Mouse (Mus musculus) cerebellum, postnatal 4 days (tissue): ENCODE measurements around the gene Adcy6.

Experiments
- DNase-seq, 2 experiments: peaks; one replicate each; pipeline ENCODE4 v3.0.0; 2022; ENCODE audit warnings: low spot score in 2 of 2, mixed read lengths in 1 of 2

Gene Adcy6

DNA sequence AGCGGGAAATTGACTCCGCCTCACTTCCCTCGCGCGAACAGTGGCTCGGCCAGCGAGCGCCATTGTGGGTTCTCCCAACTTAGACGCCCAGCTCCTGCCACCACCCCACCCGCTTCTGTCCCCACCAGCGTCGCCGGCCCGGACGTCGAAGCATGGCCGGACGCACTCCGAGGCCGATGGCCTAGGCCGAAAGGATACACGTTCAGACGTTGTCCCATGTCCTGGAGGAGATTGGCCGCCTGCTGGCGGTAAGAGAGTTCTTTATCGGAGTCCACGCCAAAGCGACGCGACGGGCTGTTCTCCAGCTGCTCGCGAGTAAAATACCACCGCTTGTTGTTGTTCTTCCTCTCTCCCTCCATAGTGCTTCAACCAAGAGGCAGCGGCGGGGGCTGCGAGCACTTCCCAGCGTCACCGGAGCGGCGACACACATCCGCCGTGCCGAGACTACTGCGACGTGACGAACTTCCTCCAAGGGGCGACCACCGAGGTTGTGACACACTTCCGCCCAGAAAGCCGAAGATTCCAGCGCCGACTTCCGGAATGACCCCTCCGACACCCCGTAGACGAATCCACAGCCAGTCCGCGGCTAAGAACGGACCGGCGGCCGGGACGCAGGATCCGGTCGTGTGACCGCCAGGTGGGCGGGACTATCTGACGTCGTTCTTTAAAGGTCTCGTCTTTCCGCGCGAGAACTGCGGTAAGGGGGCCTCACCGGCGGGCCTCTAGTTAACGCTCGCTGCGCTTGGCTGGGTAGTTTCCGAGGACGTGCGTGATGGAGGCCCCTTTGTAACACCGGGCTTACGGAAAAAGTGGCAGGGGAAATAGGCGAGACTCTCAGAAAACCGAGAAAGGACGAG, 42.4 kb downstream of the Adcy6 start:
- peak; percentile 99 for DNase-seq

DNA sequence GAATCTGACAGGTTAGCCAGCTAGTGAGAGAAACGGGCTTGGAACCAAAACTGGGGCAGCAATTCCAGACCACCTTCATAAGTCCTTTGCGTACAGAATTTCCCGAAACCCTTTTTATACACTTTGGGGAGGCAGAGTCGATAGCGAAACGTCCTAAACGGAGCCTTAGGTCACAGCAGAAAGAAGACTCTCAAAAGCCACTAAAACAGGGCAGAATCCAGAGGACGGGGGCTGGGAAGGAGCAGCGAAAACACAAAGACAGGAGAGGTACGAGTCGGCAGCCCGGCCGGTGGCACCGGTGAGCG, 43.0 kb downstream of the Adcy6 start:
- DNase-seq: no peak

DNA sequence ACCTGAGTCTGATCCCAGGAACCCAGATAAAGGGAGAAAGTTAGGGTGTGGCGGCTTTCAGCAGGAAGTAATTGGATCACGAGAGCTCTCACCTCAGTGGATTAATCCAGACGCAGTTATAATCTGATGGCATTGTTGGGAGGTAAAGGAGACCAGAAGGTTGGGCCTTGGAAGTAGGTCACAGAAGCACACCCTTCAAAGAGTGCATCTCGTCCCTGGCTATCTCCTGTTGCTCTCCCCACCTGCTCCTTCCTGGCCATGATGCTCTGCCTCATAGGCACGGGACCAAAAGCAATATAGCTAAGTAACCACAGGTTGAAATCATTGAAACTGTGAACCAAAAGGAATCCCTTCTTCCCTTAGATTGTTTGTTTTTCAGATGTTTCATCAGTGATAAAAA, 52.7 kb downstream of the Adcy6 start:
- DNase-seq: no peak

DNA sequence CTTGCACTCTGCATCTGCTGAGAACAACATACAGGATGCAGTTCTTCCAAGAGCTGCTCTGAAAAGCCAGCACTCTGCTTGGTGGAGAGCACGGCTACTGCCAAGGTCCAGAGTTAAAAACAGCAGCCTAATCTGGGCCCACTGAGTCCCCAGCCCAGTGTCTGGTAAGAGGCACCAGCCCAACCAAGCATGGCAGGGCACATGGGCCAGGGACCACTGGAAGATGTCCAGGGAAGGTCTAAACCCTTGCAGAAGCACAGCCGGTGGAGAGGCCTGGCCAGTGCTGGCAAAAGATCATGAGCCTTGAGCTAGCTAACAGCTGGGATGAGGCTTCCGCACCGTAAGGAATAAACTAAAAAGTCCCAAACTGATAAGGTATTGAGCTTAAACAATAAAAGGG, 54.0 kb downstream of the Adcy6 start:
- DNase-seq: no peak

DNA sequence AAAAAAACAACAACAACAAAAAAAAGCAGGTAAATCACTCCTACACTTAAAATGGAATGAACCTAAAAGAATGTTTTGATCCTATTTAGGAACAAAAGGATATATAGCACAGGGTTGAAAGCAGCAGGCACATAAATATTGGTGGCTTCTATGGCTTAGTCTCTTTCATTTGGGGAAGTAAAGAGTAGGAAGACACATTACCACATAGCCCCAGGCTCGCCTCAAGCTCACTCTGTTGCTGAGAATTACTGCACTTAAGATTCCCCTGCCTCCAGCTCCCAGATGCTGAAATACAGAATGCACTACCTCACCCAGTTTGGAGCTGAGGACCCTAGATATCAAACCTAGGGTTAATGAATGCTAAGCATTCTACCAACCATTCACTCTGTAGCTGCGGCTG, 57.1 kb downstream of the Adcy6 start:
- no peak for DNase-seq

DNA sequence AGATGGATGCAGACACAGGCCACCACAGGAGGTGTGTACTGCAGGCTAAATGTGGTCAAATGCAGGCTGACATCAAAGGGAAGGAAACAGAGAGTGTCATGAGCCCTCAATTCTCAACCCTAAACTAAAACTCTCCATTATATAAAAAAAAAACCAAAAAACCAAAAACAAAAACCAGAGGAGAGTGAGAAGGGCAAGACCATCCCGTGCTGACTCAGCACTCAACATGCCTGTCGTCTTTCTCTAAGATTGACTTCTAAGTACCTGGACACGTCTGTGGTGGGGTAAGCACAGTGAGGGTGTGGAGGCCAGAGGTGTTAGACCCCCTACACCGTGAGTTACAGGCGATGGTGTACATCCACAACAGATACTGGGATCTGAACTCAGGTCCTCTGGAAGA, 63.0 kb downstream of the Adcy6 start:
- DNase-seq: no peak

DNA sequence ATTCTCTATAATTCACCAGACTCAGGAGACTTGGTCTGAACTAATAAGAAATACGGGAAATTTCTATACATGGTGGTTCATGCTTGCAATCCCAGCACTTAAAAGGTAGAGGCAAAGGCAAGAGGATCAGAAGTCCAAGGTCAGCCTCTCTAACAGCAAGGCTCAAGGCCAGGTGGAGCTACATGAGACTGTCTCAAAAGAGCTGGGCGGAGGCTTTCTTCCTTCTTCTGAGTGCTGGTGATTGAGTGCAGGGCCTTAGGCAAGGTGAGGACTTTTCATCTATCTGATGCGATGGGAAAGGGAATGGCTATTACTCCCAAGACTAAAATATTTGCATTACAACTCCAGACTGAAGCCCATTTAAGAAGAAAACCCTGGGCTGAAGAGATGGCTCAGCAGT, 64.7 kb downstream of the Adcy6 start:
- no peak for DNase-seq

DNA sequence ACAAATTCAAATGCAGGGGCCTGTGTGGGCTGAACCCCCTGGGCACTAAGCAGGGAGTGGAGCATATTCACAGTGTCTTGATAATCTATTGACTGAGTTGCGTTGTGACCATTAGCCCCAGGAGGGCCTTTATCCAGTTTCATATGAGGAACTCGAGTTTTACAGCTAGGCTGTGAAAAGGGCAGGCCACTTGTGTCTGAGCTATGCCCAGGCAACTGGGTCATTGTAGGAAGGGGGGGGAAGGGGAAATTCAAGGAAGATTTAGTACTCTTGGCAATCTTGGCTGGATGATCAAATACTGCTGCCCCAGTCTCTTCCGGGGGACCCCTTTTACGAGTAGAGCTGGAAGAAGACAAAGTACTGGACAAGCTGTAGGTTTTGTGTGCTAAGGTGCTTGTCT, 66.5 kb downstream of the Adcy6 start:
- no peak for DNase-seq

DNA sequence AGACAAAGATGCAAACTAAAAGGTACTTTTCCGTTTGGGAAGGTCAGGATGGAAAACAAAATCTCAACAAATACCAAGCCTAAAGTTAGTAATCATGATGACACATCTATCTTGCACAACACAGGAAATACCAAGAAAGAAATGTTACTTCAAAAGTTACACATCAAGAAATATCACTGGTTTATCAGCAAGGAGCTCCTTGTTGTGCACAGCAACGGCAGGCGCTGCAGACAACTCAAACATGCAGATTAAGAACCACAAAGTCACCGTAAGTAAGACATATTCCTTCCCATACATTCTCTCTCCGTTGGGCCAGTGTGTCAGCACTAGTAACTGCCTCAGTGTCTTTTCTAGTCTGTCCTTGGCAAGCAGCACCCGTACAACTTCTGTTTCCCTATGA, 68.8 kb downstream of the Adcy6 start:
- no peak for DNase-seq
